Mouse (Mus musculus) left cerebral cortex, postnatal 4 days (tissue): ENCODE data around the gene Gm19402. TPM values are rescaled to one million over a fixed set of nuclear protein-coding genes. Genes with fewer than 3 reads are reported as not detected.
"Not testable (repeated sequence)": the region's sequence is repeated elsewhere in the genome, so short reads cannot be mapped to it uniquely, and the experiment has no call there.

ENCODE experiments used
- DNase-seq: peaks from one replicate; pipeline ENCODE4 v3.0.0-alpha.2; 2022
- intact Hi-C: fragments of 180-260 bp; cut with DNase I; formaldehyde crosslinking; loops from one replicate; pipeline ENCODE4 v1.15.1; 2025
- total RNA-seq, 2 experiments: library from RNA; stranded (reverse); gene quantifications; 2 replicates each; pipeline ENCODE4 v1.2.3; 2021

The Gm19402 gene
- total RNA-seq: not detected

DNA sequence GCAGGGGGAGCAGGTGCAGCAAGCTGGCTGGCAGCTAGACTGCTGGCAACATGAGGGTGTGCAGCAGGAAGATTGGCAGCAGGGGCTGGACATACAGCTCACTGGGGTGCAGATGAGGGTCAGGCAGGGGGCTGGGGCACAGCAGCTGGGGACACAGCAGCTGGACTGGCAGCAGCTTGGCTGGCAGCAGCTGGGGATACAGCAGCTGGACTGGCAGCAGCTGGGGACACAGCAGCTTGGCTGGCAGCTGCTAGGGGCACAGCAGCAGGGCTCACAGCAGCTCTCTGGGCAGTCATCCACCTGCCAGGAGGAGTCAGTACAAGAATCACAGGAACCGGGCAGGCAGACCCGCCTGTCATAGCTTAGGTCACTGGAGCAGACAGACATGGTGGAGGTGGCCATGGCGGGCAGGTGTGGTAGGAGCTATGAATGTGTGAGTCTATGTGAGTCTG is at the start of gene Gm19402:
Gene Gm19402 (minus strand): TSS at position 402 of the 452 bp plus-strand sequence.
- intact Hi-C loops, DNase-seq: not testable (repeated sequence)

DNA sequence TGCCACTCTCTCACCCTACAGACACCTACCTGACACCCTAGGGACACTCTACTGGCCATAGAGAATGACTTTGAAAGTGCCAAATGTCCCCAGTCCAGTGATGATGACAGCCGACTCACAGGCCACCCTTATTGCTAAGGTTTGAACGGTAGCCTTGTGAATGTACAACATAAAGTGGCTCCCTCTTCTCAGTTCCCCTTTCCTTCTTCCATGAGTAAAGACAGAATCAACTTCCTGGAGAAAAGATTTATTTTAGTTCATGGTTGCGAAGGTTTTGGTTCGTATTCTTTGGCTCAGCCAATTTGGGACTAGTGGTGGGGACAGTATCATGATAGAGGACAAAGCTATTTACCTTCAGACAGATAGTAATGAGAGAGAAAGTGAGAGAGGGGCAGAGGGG is 48.4 kb upstream of the Gm19402 start:
- DNase-seq: no peak
- intact Hi-C loops: no loop called here

DNA sequence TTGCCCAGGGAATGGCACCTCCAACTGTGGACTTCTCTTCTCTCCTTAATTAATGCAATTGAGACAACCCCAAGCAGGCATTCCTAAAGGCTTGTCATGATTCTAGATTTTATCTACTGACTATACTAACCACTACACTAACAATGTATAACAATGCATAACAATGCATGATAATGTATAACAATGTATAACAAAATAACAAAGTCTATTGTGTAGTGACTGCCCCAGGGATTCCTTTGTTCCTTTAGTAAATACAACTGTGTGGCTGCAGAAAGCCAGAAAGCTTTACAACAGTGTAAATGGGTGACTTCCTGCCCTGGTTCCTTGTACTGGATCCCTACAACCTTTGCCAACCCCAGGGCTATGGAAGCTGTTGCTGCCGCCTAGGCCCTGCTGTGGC is 45.4 kb upstream of the Gm19402 start:
- no peak for DNase-seq
- intact Hi-C loops: no loop called here

DNA sequence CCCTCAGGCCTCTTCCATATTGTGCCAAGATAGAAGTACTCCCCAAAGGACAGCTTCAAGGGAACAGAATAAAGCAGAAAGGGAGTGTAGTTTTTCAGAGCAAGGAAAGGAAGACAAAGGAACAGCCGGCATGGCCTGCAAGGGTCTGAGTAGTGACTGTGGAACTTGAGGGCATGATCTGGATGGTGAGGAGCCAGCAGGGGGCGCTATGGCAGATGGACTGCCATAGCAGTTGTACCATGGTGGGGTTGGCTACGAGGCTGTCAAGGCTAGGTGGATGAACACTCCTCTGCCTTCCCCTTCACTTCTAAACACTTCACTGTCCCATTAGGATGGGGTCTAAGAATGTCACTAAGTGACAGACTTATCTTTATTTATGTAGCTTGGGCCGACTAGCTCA is 38.7 kb upstream of the Gm19402 start:
- intact Hi-C loops: no loop called here
- DNase-seq: no peak

DNA sequence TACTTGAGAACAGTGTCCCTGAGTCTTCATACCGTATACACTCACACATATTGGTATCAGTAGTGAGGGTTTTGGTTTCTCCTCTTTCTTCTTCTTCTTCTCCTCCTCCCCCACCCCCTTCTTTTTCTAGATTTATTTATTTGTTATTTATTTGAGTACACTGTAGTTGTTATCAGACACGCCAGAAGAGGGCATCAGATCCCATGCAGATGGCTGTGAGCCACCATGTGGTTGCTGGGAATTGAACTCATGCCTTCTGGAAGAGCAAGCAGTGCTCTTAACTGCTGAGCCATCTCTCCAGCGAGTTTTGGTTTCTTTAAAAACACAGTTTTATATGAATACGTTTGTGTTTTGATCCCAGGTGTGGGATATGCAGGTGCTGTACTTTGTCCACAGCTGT is 37.7 kb upstream of the Gm19402 start:
- intact Hi-C loops: no loop called here
- DNase-seq: no peak

DNA sequence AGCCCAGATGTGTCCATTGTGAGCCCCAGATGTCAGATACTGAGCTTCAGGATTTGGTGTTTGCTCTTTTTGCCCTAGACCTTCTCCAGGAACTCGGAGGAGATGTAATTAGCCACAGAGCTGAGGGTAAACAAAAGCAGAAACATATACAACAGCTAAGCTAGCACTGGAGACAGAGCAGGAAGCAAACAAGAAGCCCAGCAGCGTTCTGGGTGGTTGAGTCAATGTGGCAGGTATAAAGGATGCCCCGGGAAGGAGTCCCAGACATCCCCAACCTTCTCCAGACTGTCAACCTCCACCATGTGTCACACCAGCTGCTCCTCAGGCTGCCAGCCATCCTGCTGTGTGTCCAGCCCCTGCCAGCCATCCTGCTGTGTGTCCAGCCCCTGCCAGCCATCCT is 35.6 kb upstream of the Gm19402 start, which contains the start of gene Gm10100:
Gene Gm10100 (plus strand): TSS at position 301 of the 400 bp plus-strand sequence.
- intact Hi-C loops: no loop called here
- no peak for DNase-seq

DNA sequence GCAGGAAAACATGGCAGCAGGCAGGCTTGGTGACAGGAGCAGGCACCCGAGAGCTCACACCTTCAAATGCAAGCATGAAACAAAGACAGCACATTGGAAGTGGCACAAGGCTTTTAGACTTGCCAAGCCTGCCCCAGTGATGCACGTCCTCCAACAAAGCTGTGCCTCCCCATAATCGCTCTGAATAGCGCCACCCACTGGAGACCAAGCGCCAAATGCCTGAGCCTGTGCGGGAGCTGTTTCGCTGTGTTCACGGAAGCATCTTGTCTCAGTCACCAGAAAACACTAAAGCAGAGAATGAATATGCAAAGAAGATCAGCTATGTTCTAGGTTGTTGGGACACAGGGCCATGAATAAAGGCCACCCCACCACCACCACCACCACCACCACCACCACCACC is 34.3 kb upstream of the Gm19402 start:
- intact Hi-C loops: no loop called here

DNA sequence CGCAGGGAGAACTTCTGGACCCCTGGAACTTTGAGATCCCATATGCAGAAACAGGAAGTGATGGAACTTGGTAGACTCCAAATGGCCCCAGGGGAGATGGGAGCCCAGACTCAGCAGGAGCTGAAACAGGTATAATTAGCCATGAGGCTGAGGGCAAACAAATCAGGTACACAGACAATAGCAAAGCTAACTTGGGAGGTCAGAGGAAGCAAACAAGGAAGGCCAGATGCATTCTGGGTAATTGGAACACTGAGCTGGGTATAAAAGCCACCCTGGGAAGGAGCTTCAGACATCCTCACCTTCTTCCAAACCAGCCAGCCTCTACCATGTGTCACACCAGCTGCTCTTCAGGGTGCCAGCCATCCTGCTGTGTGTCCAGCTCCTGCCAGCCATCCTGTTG is 29.7 kb upstream of the Gm19402 start, which contains the start of gene Krtap12-1:
Gene Krtap12-1 (plus strand): TSS at position 301 of the 400 bp plus-strand sequence.
- intact Hi-C loops, DNase-seq: not testable (repeated sequence)

More for the DNA sequence above, 34.3 kb upstream of the Gm19402 start:
- DNase-seq: no peak

DNA sequence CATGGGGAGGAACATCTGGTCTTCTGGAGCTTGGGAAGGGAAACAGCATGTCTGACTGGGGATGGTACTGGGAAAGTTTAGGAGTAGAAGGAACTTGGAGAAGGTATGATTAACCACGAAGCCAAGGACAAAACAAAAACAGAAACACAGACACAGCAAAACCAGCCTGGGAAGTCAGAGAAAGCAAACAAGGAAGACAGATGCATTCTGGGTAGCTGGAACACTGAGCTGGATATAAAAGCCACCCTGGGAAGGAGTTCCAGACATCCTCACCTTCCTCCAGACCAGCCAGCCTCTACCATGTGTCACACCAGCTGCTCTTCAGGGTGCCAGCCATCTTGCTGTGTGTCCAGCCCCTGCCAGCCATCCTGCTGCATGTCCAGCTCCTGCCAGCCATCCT is 24.9 kb upstream of the Gm19402 start, which contains the start of gene Gm10142:
Gene Gm10142 (plus strand): TSS at position 301 of the 400 bp plus-strand sequence.
- intact Hi-C loops: no loop called here
- DNase-seq: no peak

DNA sequence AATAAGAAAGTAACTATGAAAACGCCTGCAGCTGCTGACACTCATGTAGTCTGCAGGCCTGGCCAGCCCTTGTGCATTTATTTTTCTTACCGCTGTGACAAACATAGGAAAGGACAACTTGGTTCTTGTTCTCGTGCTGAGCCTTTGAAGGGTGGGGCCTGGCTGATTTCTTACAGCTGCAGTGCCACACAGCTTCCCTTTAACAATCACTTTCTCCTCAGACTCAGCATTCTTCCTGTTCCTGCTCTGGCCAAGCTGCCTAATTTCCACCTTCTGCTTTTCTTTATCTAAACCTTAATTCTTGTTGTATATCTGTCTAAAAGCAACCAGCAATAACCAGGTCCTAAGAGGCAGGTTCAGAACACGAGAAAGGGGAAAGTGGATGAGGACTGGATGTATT is 23.2 kb upstream of the Gm19402 start:
- no peak for DNase-seq
- intact Hi-C loops: no loop called here

DNA sequence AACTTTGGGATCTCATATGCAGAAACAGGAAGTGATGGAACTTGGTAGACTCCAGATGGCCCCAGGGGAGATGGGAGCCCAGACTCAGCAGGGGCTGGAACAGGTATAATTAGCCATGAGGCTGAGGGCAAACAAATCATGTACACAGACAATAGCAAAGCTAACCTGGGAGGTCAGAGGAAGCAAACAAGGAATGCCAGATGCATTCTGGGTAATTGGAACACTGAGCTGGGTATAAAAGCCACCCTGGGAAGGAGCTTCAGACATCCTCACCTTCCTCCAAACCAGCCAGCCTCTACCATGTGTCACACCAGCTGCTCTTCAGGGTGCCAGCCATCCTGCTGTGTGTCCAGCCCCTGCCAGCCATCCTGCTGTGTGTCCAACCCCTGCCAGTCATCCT is 20.6 kb upstream of the Gm19402 start, which contains the start of gene Gm10024:
Gene Gm10024 (plus strand): TSS at position 301 of the 400 bp plus-strand sequence.
- DNase-seq, intact Hi-C loops: not testable (repeated sequence)

DNA sequence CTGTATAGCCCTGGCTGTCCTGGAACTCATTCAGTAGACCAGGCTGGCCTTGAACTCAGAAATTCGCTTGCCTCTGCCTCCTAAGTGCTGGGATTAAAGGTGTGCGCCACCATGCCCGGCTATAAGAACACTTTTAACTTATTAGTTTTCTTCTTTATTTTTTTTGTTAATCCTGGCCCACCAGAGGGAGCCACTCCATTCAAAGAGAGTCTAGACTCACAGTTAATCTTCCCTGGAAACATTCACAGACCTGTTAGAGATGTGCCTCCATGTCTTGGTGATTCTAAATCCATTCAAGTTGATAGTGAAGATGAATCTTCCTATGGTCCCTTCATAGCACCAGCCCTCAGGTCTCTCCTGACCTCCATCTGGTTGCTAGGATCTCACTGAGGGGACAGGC is 19.3 kb upstream of the Gm19402 start:
- intact Hi-C loops: no loop called here

DNA sequence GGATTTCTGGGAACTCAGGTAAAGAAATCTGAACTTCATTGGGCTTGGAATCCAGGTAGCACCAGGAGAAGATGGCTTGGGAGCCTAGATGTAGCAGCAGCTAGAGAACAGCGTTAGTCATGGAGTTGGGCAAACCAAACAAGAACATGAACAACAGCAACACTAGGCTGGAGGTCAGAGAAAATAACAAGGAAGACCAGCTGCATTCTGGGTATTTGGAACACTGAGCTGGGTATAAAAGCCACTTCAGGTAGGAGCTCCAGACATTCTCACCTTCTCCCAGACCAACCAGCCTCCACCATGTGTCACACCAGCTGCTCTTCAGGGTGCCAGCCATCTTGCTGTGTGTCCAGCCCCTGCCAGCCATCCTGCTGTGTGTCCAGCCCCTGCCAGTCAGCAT is 15.8 kb upstream of the Gm19402 start, which contains the start of gene Gm10272:
Gene Gm10272 (plus strand): TSS at position 301 of the 400 bp plus-strand sequence.
- DNase-seq: no peak
- intact Hi-C loops: no loop called here

More for the DNA sequence above, 19.3 kb upstream of the Gm19402 start:
- DNase-seq: no peak

DNA sequence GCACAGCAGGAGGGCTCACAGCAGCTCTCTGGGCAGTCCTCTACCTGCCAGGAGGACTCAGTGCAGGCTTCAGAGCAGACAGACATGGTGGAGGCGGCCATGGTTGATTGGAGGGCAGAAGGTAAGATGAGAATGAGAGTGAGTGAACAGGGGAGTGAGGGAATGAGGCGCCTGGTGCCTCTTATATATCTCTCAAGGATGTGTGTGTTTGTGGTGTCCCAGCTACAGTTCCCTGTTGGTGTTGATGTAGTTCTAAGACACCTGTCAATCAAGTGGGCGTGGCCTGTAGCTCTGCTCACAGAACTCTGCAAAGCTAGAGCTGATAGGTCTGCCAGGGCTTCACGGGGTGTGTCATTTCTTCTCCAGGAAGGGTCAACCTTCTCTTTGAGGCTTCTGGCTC is 6.6 kb upstream of the Gm19402 start, which contains the start of gene Gm9508:
Gene Gm9508 (minus strand): TSS at position 101 of the 400 bp plus-strand sequence.
- no peak for DNase-seq
- intact Hi-C loops: no loop called here

DNA sequence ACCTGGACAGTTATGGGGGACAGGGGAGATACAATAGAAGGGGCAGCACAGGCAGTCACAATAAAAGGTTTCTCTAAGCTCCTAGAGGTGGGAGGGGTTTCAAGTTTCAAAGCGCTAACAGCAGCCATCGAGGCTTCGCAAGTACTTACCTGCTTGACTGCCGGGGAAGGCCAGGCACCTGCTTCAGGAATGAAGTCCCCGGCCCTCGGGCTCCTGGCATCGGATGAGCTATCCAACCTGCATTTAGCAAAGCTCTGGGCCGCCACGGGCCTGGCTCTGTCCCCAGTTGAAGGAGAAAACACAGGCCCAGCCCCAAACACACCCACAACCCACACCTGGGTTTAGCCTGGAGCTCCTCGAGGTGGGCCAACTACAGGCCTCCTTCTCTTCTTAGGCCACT is 3.5 kb downstream of the Gm19402 start:
- DNase-seq: no peak
- intact Hi-C loops: no loop called here

DNA sequence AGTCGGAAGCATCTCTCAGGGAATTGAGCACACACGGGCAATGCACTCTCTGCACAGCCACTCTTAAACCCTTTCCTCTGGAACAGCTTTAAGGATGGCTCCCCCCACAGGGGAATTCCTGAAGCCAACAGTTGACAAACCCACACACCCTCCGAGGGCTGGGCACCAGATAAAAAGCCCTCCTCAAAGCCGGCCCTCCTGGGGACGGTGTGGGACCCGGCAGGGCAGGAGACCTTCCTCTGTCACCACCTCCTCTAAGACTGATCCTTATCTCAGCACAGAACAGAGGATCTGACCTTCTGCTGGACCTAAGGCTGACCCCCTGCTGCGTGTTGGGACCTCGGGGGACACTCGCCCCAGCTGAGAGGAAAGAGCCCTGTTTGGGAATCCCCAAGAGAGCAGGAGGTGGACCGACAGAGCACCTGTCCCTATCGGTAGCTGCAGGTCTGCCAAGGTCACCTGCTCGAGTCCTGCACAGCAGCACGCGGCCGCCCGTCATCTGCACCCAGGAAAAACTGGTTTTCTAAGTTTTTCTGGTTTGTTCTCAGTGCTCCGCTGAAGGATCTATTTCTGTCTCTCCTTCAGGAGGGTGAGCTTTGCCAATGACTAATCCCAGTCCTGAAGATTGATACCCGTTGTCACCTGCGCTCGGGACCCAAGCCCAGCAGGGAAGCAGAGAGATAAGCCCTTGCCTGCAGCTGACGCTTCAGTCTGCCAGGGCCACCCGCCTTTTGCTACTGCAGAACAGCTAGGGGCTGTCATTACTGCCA is 4.5 kb downstream of the Gm19402 start, which contains the start of gene Tspear:
Gene Tspear (plus strand): TSS at position 675 of the 770 bp plus-strand sequence.
- no peak for DNase-seq
- intact Hi-C loops: no loop called here

DNA sequence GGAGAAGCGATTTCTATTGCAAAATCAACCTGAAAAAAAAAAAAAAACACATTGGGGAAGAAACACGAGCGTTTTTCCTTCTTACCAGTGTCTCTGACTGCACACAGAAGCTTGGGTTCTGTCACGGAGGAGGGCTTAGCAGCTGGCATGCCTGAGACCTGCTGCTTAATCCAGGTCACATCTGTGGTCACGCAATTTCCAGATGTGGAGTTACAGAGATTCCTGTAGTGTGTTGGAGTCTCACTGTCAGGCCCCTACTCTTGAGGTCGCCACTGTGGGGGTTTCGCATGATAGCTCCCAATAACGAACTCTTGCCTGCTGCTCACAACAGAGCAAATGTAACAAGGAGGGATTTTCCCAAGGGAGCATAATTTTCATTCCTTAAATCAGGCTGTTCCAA is 6.4 kb downstream of the Gm19402 start:
- intact Hi-C loops: no loop called here
- no peak for DNase-seq

DNA sequence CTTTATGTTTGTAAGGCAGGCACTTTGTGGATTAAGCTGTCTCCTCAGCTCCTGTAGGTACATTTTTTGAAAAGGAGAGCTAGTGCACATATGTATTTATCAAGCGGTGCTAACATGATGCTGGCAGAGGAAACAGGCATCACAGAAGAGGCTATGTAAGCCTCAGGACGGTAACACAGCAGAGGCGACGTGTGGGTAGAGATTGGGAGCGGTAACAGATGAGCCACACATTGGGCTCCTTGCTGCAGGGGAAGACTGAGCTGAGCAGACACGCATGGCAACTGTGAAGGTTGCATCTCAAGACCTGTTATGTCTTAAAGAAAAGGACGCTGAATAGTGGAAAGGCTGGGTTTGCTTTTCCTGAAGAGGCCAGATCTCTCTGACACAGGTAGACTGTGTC is 7.6 kb downstream of the Gm19402 start:
- intact Hi-C loops: no loop called here
- DNase-seq: no peak

DNA sequence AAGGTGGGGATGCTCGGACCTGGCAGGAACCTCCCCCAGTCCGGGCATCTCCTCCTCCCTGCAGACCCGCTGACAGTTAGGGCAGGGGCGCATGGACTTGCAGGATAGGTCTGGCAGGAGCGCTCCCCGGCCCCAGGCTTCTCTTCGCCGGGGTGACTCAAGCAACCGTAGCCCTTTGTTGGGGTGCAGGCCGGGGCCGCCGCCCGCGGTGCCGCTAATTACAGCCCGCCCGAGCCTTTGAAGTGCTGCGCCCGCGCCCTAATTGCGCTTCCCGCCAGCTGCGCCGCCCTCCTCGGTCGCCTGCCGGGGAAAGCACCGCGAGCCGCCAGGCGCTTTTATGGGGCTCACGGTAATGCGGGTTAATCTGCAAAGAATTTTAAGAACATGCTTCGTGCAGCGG is 13.0 kb downstream of the Gm19402 start:
- intact Hi-C loops: no loop called here
- DNase-seq: no peak

DNA sequence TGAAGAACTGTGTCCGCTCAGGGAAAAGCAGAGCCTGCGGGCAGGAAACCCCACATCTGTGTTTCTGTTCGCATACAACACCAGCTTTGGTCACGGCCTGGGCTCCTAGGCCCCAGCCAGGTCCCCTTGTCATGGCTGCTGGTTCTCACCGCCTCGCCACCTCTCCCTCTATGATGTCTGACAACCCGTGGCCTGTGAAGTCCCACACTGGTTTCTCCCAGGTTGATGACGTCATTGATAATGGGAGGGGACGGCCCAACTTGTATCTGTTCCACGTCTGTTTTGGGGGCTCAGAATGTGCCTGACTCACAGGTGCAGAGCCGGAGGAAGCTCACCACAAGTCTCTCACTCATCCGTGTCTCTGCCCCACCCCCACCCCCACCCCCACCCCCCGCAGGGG is 16.8 kb downstream of the Gm19402 start:
- DNase-seq: no peak

DNA sequence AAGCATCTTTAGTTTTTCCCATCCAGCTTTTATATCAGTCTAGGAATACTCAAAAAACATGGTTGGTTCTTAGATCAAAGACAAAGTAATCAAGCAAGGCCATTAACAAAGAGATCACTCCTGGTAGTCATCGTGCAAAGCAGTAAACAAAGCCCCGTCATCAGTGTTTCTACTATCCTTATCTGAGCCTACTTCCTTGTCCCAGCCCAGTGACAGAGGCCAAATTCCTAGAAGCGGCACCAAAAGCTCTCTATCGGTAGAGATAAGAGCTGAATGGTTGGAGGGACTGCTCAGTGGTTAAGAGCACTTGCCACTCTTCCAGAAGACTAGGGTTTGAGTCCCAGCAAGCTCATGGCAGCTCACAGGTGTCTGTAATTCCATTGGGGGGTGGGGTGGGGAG is 19.0 kb downstream of the Gm19402 start:
- DNase-seq: no peak
- intact Hi-C loops: no loop called here

More for the DNA sequence above, 16.8 kb downstream of the Gm19402 start:
- intact Hi-C loops: no loop called here

DNA sequence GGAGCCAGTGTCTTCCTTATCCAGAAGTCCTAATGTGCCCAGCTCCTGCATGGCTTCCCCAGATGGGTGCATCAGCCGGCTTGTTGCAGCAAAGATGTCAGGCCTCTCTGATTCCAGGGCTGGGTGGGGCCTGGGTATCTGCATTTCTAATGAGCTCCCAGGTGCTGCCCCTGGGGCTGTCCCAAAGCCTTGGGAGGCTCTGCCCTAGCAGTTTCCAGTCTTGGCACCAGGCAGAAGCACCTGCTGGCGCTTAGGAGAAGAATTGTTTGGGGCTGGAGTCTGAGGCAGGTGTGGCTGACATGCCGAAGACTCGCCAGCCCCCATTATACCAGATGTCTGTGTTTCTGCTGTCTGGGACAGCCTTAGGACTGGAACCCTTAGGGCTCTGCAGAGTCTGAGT is 19.8 kb downstream of the Gm19402 start:
- no peak for DNase-seq
- intact Hi-C loops: no loop called here
